Mouse (Mus musculus): ENCODE measurements around the gene Gm10697.
"Not testable (repeated sequence)": the region's sequence is repeated elsewhere in the genome, so short reads cannot be mapped to it uniquely, and the experiment has no call there.

Gm10697 gene

GRCm38 (mm10) chr3:94072544-94072943 is at the start of gene Gm10697:
TSS of gene Gm10697 (minus strand) at chr3:94072644.
- not testable (repeated sequence) for DNase-seq (ENCODE audit: extremely low read depth, low read depth, low spot score)

GRCm38 (mm10) chr3:94115071-94115470 is 42.6 kb upstream of the Gm10697 start:
- not testable (repeated sequence) for DNase-seq (ENCODE audit: extremely low read depth, low read depth, low spot score)

- DNase-seq (ENCODE audit: extremely low read depth, low read depth, low spot score), result not testable (repeated sequence)
These were observed 17.7 kb downstream of the Gm10697 start, which contains the start of gene Gm9125 for GRCm38 (mm10) chr3:94054785-94055184. TSS of gene Gm9125 (minus strand) at chr3:94054885.

- DNase-seq (ENCODE audit: extremely low read depth, low read depth, low spot score), result not testable (repeated sequence)
These were observed 22.8 kb downstream of the Gm10697 start for GRCm38 (mm10) chr3:94049566-94050121.

- not testable (repeated sequence) for DNase-seq (ENCODE audit: extremely low read depth, low read depth, low spot score)
These were observed 34.2 kb downstream of the Gm10697 start for GRCm38 (mm10) chr3:94038241-94038640.

GRCm38 (mm10) chr3:94034400-94034799 is 38.0 kb downstream of the Gm10697 start:
- not testable (repeated sequence) for DNase-seq (ENCODE audit: extremely low read depth, low read depth, low spot score)

Measured in fat pad, adult 2 months (tissue).